Mouse (Mus musculus) liver, embryonic 14.5 days (tissue): ENCODE results near the gene Cacnb4. TPM values are rescaled to one million over a fixed set of nuclear protein-coding genes. Genes with fewer than 3 reads are reported as not detected.
A peak's percentile ranks its signal among the peaks of the same experiment; 100 is the strongest.

Experiments
- ATAC-seq: fragments of 200-750 bp; cut with Nextera tagmentation; 2 replicates; pipeline ENCODE4 v1.8.0; 2017; ENCODE audit warnings: moderate number of reproducible peaks, mild to moderate bottlenecking, moderate library complexity; ENCODE audit not compliant: insufficient read depth
- DNase-seq, 3 experiments: peaks; one replicate each; pipeline ENCODE4 v3.0.0-alpha.2; 2012 to 2013; ENCODE audit warnings: low read depth in 3 of 3, low spot score in 3 of 3
- H3K27ac ChIP-seq: fragments of 300-500 bp; sonication (generic); 2 replicates; pipeline ENCODE4 v1.5.1; 2014; ENCODE audit warnings: moderate library complexity, mild to moderate bottlenecking, control low read depth, inconsistent platforms
- H3K27me3 ChIP-seq: fragments of 300-500 bp; sonication (generic); 2 replicates; pipeline ENCODE4 v1.6.1; 2014; ENCODE audit warnings: mild to moderate bottlenecking, low read length, moderate library complexity; ENCODE audit not compliant: control insufficient read depth, insufficient read depth
- H3K36me3 ChIP-seq: fragments of 300-500 bp; sonication (generic); replicated peaks from 2 replicates; pipeline ENCODE4 v1.6.1; 2014; ENCODE audit warnings: low read depth; ENCODE audit not compliant: control insufficient read depth, insufficient read depth
- H3K4me1 ChIP-seq, 2 experiments: fragments of 200-500 bp in 1 of 2; fragments of 300-500 bp in 1 of 2; sonication (generic) in 1 of 2; replicated peaks; 2 replicates each; pipeline ENCODE4 v1.6.1; 2012 to 2014; ENCODE audit warnings: antibody characterized with exemption in 1 of 2, inconsistent platforms in 1 of 2, low read length in 1 of 2; ENCODE audit not compliant: control insufficient read depth in 2 of 2, insufficient read depth in 2 of 2
- H3K4me2 ChIP-seq: fragments of 300-500 bp; sonication (generic); 2 replicates; pipeline ENCODE4 v1.6.1; 2014; ENCODE audit warnings: low read depth, mild to moderate bottlenecking, control low read depth, moderate library complexity
- H3K4me3 ChIP-seq, 2 experiments: fragments of 200-500 bp in 1 of 2; fragments of 300-500 bp in 1 of 2; sonication (generic) in 1 of 2; 2 replicates each; pipeline ENCODE4 v1.5.1; 2012 to 2014; ENCODE audit warnings: low read depth in 2 of 2, low read length in 2 of 2, mild to moderate bottlenecking in 2 of 2, control low read depth in 1 of 2, inconsistent platforms in 1 of 2, moderate library complexity in 1 of 2; ENCODE audit not compliant: insufficient read depth in 1 of 2
- H3K9ac ChIP-seq: fragments of 300-500 bp; sonication (generic); replicated peaks from 2 replicates; pipeline ENCODE4 v1.6.1; 2014; ENCODE audit warnings: mild to moderate bottlenecking, control low read depth, moderate library complexity
- H3K9me3 ChIP-seq: fragments of 300-500 bp; sonication (generic); 2 replicates; pipeline ENCODE4 v1.6.1; 2016; ENCODE audit warnings: low read length, mixed read lengths; ENCODE audit not compliant: control insufficient read depth
- CTCF ChIP-seq: IDR thresholded peaks from 2 replicates; pipeline ENCODE4 v1.5.1; 2016; ENCODE audit warnings: antibody characterized with exemption, low read depth, control low read depth
- EP300 ChIP-seq: IDR thresholded peaks from 2 replicates; pipeline ENCODE4 v1.6.1; 2016; ENCODE audit warnings: antibody characterized with exemption, low read depth
- WGBS: fragments of 180-500 bp; shearing (Covaris S2); extraction: QIAGEN DNeasy Blood & Tissue Kit; methylation state at CpG from one replicate; pipeline ENCODE4 v1.1.7; 2014; ENCODE audit not compliant: insufficient replicate concordance; 5-methylcytosine and 5-hydroxymethylcytosine counted together
- polyA plus RNA-seq, 2 experiments: library from polyadenylated mRNA; depleted of rRNA in 1 of 2; stranded (reverse) in 1 of 2; unstranded in 1 of 2; fragments of >200 nt; fragmentation: Nextera tagmentation in 1 of 2; extraction: Ambion mirVana in 1 of 2; gene quantifications; 2 replicates each; pipeline versions ENCODE4 v1.2.1 to v1.2.3; 2012 to 2014

Gene Cacnb4
- polyA plus RNA-seq, 2 experiments, result 0.06 to 0.19 TPM

DNA sequence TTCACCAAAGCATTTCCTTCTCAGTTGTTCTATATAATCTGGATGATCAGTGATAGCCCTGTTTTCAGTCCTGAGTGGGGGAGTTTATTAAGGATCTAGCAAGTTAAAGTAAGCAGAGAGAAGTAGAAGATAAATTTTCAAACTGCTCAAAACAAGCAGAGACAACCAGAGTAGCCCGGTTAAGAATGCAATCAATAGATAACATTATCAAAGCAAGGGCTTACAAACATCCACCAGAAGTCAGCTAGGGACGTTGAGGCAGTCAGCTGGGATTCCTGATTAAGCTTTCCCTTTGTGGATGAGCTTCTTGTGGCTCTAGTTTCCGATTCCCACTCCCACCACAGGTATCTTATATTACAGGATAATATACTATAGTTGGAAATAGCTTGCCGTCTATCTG, 91.2 kb downstream of the Cacnb4 start:
- no peaks in the 10 kb centered on the region for H3K27me3 ChIP-seq
- no peaks in the 10 kb centered on the region for H3K9me3 ChIP-seq
- DNase-seq, result no peak
- no peaks in the 10 kb centered on the region for H3K36me3 ChIP-seq
- peaks cover 24 to 49% of the 10 kb centered on the region in 2 experiments for H3K4me1 ChIP-seq
- TF ChIP-seq EP300 (peak; percentile 90), CTCF (no peak)
- H3K4me3 ChIP-seq, result no peak overlapping the region
- ATAC-seq, result peak; percentile 70
- H3K9ac ChIP-seq, result no peak overlapping the region
- no peak overlapping the region for H3K27ac ChIP-seq
- H3K4me2 ChIP-seq, result peak overlapping the region; percentile 19
- WGBS, result 26% methylated on average over 4 of the region's 4 CpGs

DNA sequence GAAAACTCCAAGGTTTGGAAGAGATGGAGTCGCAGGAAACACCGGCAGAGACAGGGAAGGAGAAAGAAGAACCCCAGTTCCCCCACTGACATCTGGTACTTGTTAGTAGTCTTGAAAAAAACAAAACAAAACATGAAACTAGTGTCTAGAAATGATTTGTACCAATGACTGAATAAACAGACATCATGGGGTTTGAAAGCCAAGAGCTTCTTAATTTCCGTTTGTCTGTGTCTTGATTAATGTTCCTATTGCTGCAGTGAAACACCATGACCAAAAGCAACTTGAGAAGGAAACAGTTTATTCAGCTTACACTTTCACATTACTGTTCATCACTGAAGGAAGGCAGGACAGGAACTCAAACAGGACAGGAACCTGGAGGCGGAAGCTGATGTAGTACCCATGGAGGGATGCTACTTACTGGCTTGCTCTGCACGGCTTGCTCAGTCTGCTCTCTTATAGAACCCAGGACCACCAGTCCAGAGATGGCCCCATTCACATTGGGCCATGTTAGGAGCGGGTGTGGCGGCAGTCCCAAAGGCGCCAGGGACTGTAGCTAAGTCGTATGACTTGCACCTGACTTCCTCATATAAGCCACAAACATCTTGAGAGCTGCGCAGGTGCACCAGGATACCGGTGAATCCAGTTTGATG, 95.4 kb downstream of the Cacnb4 start:
- H3K36me3 ChIP-seq, result no peaks in the 10 kb centered on the region
- no peaks in the 10 kb centered on the region for H3K9me3 ChIP-seq
- 68% methylated on average over 11 of the region's 11 CpGs for WGBS
- no peak overlapping the region for H3K9ac ChIP-seq
- no peak overlapping the region for H3K27ac ChIP-seq
- no peaks in the 10 kb centered on the region for H3K27me3 ChIP-seq
- DNase-seq (no peak), ATAC-seq (no peak)
- TF ChIP-seq CTCF, result no peak
- TF ChIP-seq EP300, result no peak
- H3K4me2 ChIP-seq, result no peak overlapping the region
- no peak overlapping the region for H3K4me3 ChIP-seq
- peaks cover 3 to 15% of the 10 kb centered on the region in 2 experiments; a peak in 3 of 4 replicates for H3K4me1 ChIP-seq

DNA sequence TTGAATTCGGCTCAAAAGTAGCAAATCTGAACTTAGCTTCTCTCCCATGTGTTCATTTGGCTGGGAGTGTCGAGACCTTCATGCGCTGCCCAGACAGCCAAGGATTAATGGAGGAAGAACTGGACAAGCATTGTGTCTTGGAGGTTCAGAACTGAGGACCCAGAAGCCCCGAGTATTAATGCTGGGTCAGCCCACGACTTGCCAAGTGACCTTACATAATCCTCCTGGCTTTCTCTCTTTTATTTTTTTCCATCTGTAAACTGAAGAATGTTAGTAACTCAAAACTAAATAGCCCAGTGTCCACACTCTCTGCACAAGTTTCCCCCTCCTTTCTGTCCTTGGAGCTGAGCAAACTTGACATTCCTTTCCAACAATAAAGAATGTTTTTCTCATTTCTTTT, 95.9 kb downstream of the Cacnb4 start:
- Histone ChIP-seq H3K9me3 (no peaks in the 10 kb centered on the region), H3K36me3 (no peaks in the 10 kb centered on the region), H3K27me3 (no peaks in the 10 kb centered on the region), H3K4me3 (no peak overlapping the region), H3K27ac (no peak overlapping the region), H3K4me2 (no peak overlapping the region), H3K4me1 (peaks cover 3 to 16% of the 10 kb centered on the region in 2 experiments; a peak in 3 of 4 replicates), H3K9ac (no peak overlapping the region)
- WGBS, result 53% methylated on average over 5 of the region's 5 CpGs
- DNase-seq (no peak), ATAC-seq (no peak)
- TF ChIP-seq CTCF (no peak), EP300 (no peak)

GRCm38 (mm10) chr2:52578846-52579245, 97.8 kb downstream of the Cacnb4 start:
- Histone ChIP-seq H3K4me2 (no peak overlapping the region), H3K27ac (no peak overlapping the region), H3K9me3 (no peaks in the 10 kb centered on the region), H3K27me3 (no peaks in the 10 kb centered on the region), H3K4me3 (no peak overlapping the region), H3K4me1 (peaks cover 3 to 14% of the 10 kb centered on the region in 2 experiments), H3K36me3 (no peaks in the 10 kb centered on the region), H3K9ac (no peak overlapping the region)
- ATAC-seq (no peak), DNase-seq (no peak)
- WGBS, result 64% methylated on average over 3 of the region's 3 CpGs
- TF ChIP-seq CTCF, result no peak
- no peak for TF ChIP-seq EP300

GRCm38 (mm10) chr2:52577700-52578099, 98.9 kb downstream of the Cacnb4 start:
- DNase-seq (no peak), ATAC-seq (no peak)
- no peak overlapping the region for H3K9ac ChIP-seq
- H3K9me3 ChIP-seq, result no peaks in the 10 kb centered on the region
- H3K36me3 ChIP-seq, result no peaks in the 10 kb centered on the region
- no peak overlapping the region for H3K4me2 ChIP-seq
- no peaks in the 10 kb centered on the region for H3K27me3 ChIP-seq
- H3K4me3 ChIP-seq, result no peak overlapping the region
- H3K27ac ChIP-seq, result no peak overlapping the region
- 62% methylated on average over 4 of the region's 4 CpGs for WGBS
- peaks cover 3 to 20% of the 10 kb centered on the region in 2 experiments for H3K4me1 ChIP-seq
- TF ChIP-seq EP300 (no peak), CTCF (no peak)
